Mouse (Mus musculus): ENCODE measurements around the gene Heg1.

DNA sequence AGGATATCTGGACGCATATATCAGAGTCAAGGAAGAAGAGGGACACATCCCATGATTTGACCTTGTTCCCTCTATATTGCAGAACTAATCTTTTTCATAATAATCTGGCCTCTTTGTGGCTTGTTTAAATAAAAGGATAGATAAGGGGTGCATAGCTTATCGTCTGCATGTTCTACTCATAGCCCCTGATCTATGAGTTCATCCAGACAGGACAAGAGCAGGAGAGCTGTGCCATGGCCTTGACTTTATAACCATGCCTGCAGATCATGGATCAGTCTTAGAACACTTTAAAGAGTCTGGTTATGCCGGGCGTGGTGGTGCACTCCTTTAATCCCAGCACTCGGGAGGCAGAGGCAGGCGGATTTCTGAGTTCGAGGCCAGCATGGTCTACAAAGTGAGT, 75.0 kb downstream of the Heg1 start:
- TF ChIP-seq CTCF (conservative IDR thresholded peaks at IDR 0.05 in 1 of 2, IDR thresholded peaks at IDR 0.05 in 1 of 2; ENCODE audit: low read depth in 2 of 2, low read length in 2 of 2) (no peak), CHD1 (IDR thresholded peaks at IDR 0.05; ENCODE audit: low read depth, low read length) (no peak), NELFE (IDR thresholded peaks at IDR 0.05; ENCODE audit: low read depth, low read length) (no peak), HCFC1 (IDR thresholded peaks at IDR 0.05; ENCODE audit: low read depth, low read length) (no peak)

All from CH12.LX (cell line).